Mouse (Mus musculus): ENCODE results near the gene Filip1. TPM values are rescaled to one million over a fixed set of nuclear protein-coding genes. Genes with fewer than 3 reads are reported as not detected.

The Filip1 gene
- polyA plus RNA-seq, 1 experiment, result 1.7 TPM

GRCm38 (mm10) chr9:79784439-79784838, 228.2 kb downstream of the Filip1 start:
- Histone ChIP-seq H3K27me3 (ENCODE audit: control insufficient read depth, insufficient read depth, low read length) (no peaks in the 10 kb centered on the region), H3K4me1 (ENCODE audit: control insufficient read depth, insufficient read depth, insufficient read length, low read length) (peaks cover 4% of the 10 kb centered on the region; the same call in 1 of the 2 replicates), H3K27ac (ENCODE audit: insufficient read depth, low read depth, low read length) (no peak overlapping the region), H3K4me3 (ENCODE audit: low read depth, low read length) (no peak overlapping the region), H3K36me3 (ENCODE audit: control insufficient read depth, insufficient read depth, low read length) (no peaks in the 10 kb centered on the region)
- no peak for TF ChIP-seq POLR2A (IDR thresholded peaks at IDR 0.05; ENCODE audit: low read depth, low read length)
- no peak for TF ChIP-seq CTCF (IDR thresholded peaks at IDR 0.05; ENCODE audit: extremely low read depth, insufficient read length, insufficient replicate concordance, low read depth, low read length)
- WGBS, result 54% methylated on average over 3 of the region's 3 CpGs

- Histone ChIP-seq H3K36me3 (ENCODE audit: control insufficient read depth, insufficient read depth, low read length) (peaks cover 14% of the 10 kb centered on the region), H3K4me3 (ENCODE audit: low read depth, low read length) (no peak overlapping the region), H3K27me3 (ENCODE audit: control insufficient read depth, insufficient read depth, low read length) (no peaks in the 10 kb centered on the region), H3K27ac (ENCODE audit: insufficient read depth, low read depth, low read length) (no peak overlapping the region), H3K4me1 (ENCODE audit: control insufficient read depth, insufficient read depth, insufficient read length, low read length) (no peaks in the 10 kb centered on the region)
- 74% methylated on average over 2 of the region's 2 CpGs for WGBS
- TF ChIP-seq CTCF (IDR thresholded peaks at IDR 0.05; ENCODE audit: extremely low read depth, insufficient read length, insufficient replicate concordance, low read depth, low read length), result no peak
- TF ChIP-seq POLR2A (IDR thresholded peaks at IDR 0.05; ENCODE audit: low read depth, low read length), result no peak
Measured at GRCm38 (mm10) chr9:79779354-79779753, 233.3 kb downstream of the Filip1 start.

GRCm38 (mm10) chr9:79766991-79767545, 245.6 kb downstream of the Filip1 start:
- Histone ChIP-seq H3K4me3 (ENCODE audit: low read depth, low read length) (no peak overlapping the region), H3K36me3 (ENCODE audit: control insufficient read depth, insufficient read depth, low read length) (peaks cover 4% of the 10 kb centered on the region; the same call in 1 of the 2 replicates), H3K27me3 (ENCODE audit: control insufficient read depth, insufficient read depth, low read length) (no peaks in the 10 kb centered on the region), H3K4me1 (ENCODE audit: control insufficient read depth, insufficient read depth, insufficient read length, low read length) (no peaks in the 10 kb centered on the region), H3K27ac (ENCODE audit: insufficient read depth, low read depth, low read length) (no peak overlapping the region)
- no peak for TF ChIP-seq CTCF (IDR thresholded peaks at IDR 0.05; ENCODE audit: extremely low read depth, insufficient read length, insufficient replicate concordance, low read depth, low read length)
- no peak for TF ChIP-seq POLR2A (IDR thresholded peaks at IDR 0.05; ENCODE audit: low read depth, low read length)
- 90% methylated on average over 5 of the region's 5 CpGs for WGBS

GRCm38 (mm10) chr9:79765329-79765728, 247.3 kb downstream of the Filip1 start:
- Histone ChIP-seq H3K4me3 (ENCODE audit: low read depth, low read length) (no peak overlapping the region), H3K27ac (ENCODE audit: insufficient read depth, low read depth, low read length) (no peak overlapping the region), H3K36me3 (ENCODE audit: control insufficient read depth, insufficient read depth, low read length) (peaks cover 4% of the 10 kb centered on the region; the same call in 1 of the 2 replicates), H3K4me1 (ENCODE audit: control insufficient read depth, insufficient read depth, insufficient read length, low read length) (no peaks in the 10 kb centered on the region), H3K27me3 (ENCODE audit: control insufficient read depth, insufficient read depth, low read length) (no peaks in the 10 kb centered on the region)
- WGBS, result 48% methylated on average over 4 of the region's 4 CpGs
- no peak for TF ChIP-seq POLR2A (IDR thresholded peaks at IDR 0.05; ENCODE audit: low read depth, low read length)
- no peak for TF ChIP-seq CTCF (IDR thresholded peaks at IDR 0.05; ENCODE audit: extremely low read depth, insufficient read length, insufficient replicate concordance, low read depth, low read length)

Other genes starting within 250 kb of the Filip1 start
- 44.6 and 45.2 TPM in 2 replicates for gene Tmem30a, start 219.3 kb downstream of the Filip1 start, polyA plus RNA-seq (2012; rRNA removed)
- gene Senp6, start 54.1 kb upstream of the Filip1 start, polyA plus RNA-seq (2012; rRNA removed), result 9.1 and 14.9 TPM in 2 replicates
- 18.5 and 36.8 TPM in 2 replicates for gene Myo6, start 152.2 kb upstream of the Filip1 start, polyA plus RNA-seq (2012; rRNA removed)